Mouse (Mus musculus) macrophage (primary cell): ENCODE results near the gene Praf2. TPM values are rescaled to one million over a fixed set of nuclear protein-coding genes. Genes with fewer than 3 reads are reported as not detected.

Experiments
- H3K27ac ChIP-seq: fragments of 350-480 bp; formaldehyde crosslinking; 2 replicates; pipeline ENCODE4 v1.9.0; 2021
- H3K36me3 ChIP-seq: fragments of 350-480 bp; formaldehyde crosslinking; 2 replicates; pipeline ENCODE4 v1.9.0; 2021; ENCODE audit errors: inconsistent target
- H3K4me3 ChIP-seq: fragments of 350-480 bp; formaldehyde crosslinking; 2 replicates; pipeline ENCODE4 v1.9.0; 2021; ENCODE audit errors: inconsistent target
- H3K79me2 ChIP-seq: fragments of 350-480 bp; formaldehyde crosslinking; 2 replicates; pipeline ENCODE4 v1.9.0; 2021; ENCODE audit errors: inconsistent target
- WGBS: methylation state at CpG from one replicate; pipeline ENCODE4 v1.1.7; 2026; ENCODE audit warnings: inconsistent platforms; ENCODE audit not compliant: missing documents; 5-methylcytosine and 5-hydroxymethylcytosine counted together
- polyA plus RNA-seq: library from polyadenylated mRNA; stranded (reverse); fragments of 250-400 nt; gene quantifications from 3 replicates; pipeline ENCODE4 v1.2.4, GENCODE M21; 2018; ENCODE audit warnings: inconsistent platforms

The Praf2 gene
- polyA plus RNA-seq, 1 experiment from 2014 or later, result 12.3 TPM

GRCm38 (mm10) chrX:7762137-7762920 is 34.1 kb downstream of the Praf2 start, which contains the start of gene Tfe3:
Tfe3 (plus strand) TSS chrX:7762560.
- Histone ChIP-seq H3K79me2 (peaks cover 36% of the 10 kb centered on the region), H3K4me3 (peak within 1 kb of the TSS; percentile 71), H3K36me3 (no peaks in the 10 kb centered on the region), H3K27ac (peak within 1 kb of the TSS; percentile 90)
- 26% methylated on average over 24 of the region's 38 CpGs for WGBS

GRCm38 (mm10) chrX:7762921-7763197 is 34.6 kb downstream of the Praf2 start:
- Histone ChIP-seq H3K27ac (peak overlapping the region; percentile 90), H3K79me2 (peaks cover 42% of the 10 kb centered on the region)
- 25% methylated on average over 21 of the region's 21 CpGs for WGBS

GRCm38 (mm10) chrX:7763631-7764393 is 35.6 kb downstream of the Praf2 start:
- WGBS, result 26% methylated on average over 17 of the region's 22 CpGs
- peak overlapping the region; percentile 90 for H3K27ac ChIP-seq

More at GRCm38 (mm10) chrX:7762921-7763197, 34.6 kb downstream of the Praf2 start:
- Histone ChIP-seq H3K36me3 (no peaks in the 10 kb centered on the region), H3K4me3 (peak overlapping the region; percentile 71)

GRCm38 (mm10) chrX:7764657-7765280 is 36.5 kb downstream of the Praf2 start:
- Histone ChIP-seq H3K27ac (peak overlapping the region; percentile 90), H3K4me3 (peak overlapping the region; percentile 71), H3K36me3 (no peaks in the 10 kb centered on the region), H3K79me2 (peaks cover 46% of the 10 kb centered on the region)
- 69% methylated on average over 9 of the region's 9 CpGs for WGBS

More at GRCm38 (mm10) chrX:7763631-7764393, 35.6 kb downstream of the Praf2 start:
- Histone ChIP-seq H3K36me3 (no peaks in the 10 kb centered on the region), H3K4me3 (peak overlapping the region; percentile 71), H3K79me2 (peaks cover 46% of the 10 kb centered on the region)

- Histone ChIP-seq H3K79me2 (peaks cover 51% of the 10 kb centered on the region), H3K27ac (peak overlapping the region; percentile 90), H3K36me3 (no peaks in the 10 kb centered on the region), H3K4me3 (peak overlapping the region; percentile 71)
- WGBS, result 62% methylated on average over 13 of the region's 13 CpGs
Observed at GRCm38 (mm10) chrX:7765281-7765670, 37.0 kb downstream of the Praf2 start.

GRCm38 (mm10) chrX:7765764-7766163 is 37.5 kb downstream of the Praf2 start:
- Histone ChIP-seq H3K36me3 (no peaks in the 10 kb centered on the region), H3K79me2 (peaks cover 53% of the 10 kb centered on the region), H3K27ac (peak overlapping the region; percentile 90), H3K4me3 (peak overlapping the region; percentile 71)
- 26% methylated on average over 11 of the region's 11 CpGs for WGBS

- 87% methylated on average over 7 of the region's 7 CpGs for WGBS
- H3K36me3 ChIP-seq, result peaks cover 9% of the 10 kb centered on the region; the same call in 1 of the 2 replicates
- no peak overlapping the region for H3K27ac ChIP-seq
- H3K79me2 ChIP-seq, result peaks cover 46% of the 10 kb centered on the region
- H3K4me3 ChIP-seq, result no peak overlapping the region
Observed at GRCm38 (mm10) chrX:7769302-7770017, 41.2 kb downstream of the Praf2 start.

GRCm38 (mm10) chrX:7772766-7773165 is 44.5 kb downstream of the Praf2 start:
- Histone ChIP-seq H3K36me3 (peaks cover 9% of the 10 kb centered on the region; the same call in 1 of the 2 replicates), H3K27ac (no peak overlapping the region), H3K79me2 (peaks cover 13% of the 10 kb centered on the region; the same call in 1 of the 2 replicates), H3K4me3 (no peak overlapping the region)
- WGBS, result 45% methylated on average over 2 of the region's 2 CpGs

GRCm38 (mm10) chrX:7775501-7776205 is 47.4 kb downstream of the Praf2 start:
- Histone ChIP-seq H3K79me2 (no peaks in the 10 kb centered on the region; the same call in 1 of the 2 replicates), H3K36me3 (peaks cover 9% of the 10 kb centered on the region; the same call in 1 of the 2 replicates), H3K27ac (no peak overlapping the region), H3K4me3 (no peak overlapping the region)
- 85% methylated on average over 5 of the region's 9 CpGs for WGBS

GRCm38 (mm10) chrX:7776329-7777082 is 48.3 kb downstream of the Praf2 start:
- Histone ChIP-seq H3K4me3 (no peak overlapping the region), H3K36me3 (peaks cover 9% of the 10 kb centered on the region; the same call in 1 of the 2 replicates), H3K27ac (no peak overlapping the region), H3K79me2 (no peaks in the 10 kb centered on the region; the same call in 1 of the 2 replicates)
- 42% methylated on average over 5 of the region's 8 CpGs for WGBS

- Histone ChIP-seq H3K4me3 (no peak overlapping the region), H3K36me3 (peaks cover 9% of the 10 kb centered on the region; the same call in 1 of the 2 replicates), H3K79me2 (no peaks in the 10 kb centered on the region), H3K27ac (no peak overlapping the region)
- 57% methylated on average over 3 of the region's 7 CpGs for WGBS
Observed at GRCm38 (mm10) chrX:7778450-7779244, 50.4 kb downstream of the Praf2 start.

GRCm38 (mm10) chrX:7779294-7779693 is 51.1 kb downstream of the Praf2 start:
- H3K36me3 ChIP-seq, result 0 out of 2 replicates have a peak, but pooled peaks cover 2% of the 10 kb centered on the region
- no peak overlapping the region for H3K4me3 ChIP-seq
- 34% methylated on average over 3 of the region's 3 CpGs for WGBS
- H3K27ac ChIP-seq, result no peak overlapping the region
- H3K79me2 ChIP-seq, result no peaks in the 10 kb centered on the region
